Mouse (Mus musculus) cerebellum, adult 8-10 months (tissue): ENCODE measurements around the gene Ift172.

Experiments
- DNase-seq: peaks from one replicate; pipeline ENCODE4 v3.0.0; 2022

Ift172 gene

DNA sequence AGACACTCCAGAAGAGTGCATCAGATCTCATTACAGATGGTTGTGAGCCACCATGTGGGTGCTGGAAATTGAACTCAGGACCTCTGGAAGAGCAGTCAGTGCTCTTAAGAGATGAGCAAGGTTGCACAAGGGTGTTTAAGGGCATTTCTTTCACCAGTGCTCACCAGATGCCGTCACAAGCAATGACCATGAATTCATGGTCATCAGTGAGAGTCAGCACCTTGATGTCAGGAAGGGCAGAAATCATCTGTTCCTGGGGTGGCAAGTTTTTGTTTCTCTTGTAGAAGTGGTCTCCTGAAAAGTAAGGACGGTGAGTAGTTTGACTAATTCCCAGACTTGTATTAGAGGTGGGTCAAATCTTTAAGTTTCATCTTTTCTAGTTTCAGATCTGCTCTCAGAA lies 87.0 kb downstream of the Ift172 start:
- DNase-seq, result no peak
